Mouse (Mus musculus): Measurements from ENCODE around the gene Cdk10. TPM values are rescaled to one million over a fixed set of nuclear protein-coding genes. Genes with fewer than 3 reads are reported as not detected.
"Not testable (repeated sequence)": the region's sequence is repeated elsewhere in the genome, so short reads cannot be mapped to it uniquely, and the experiment has no call there.

The Cdk10 gene
- 20.3 and 23.6 TPM in 2 replicates for polyA plus RNA-seq (2016; fragmentation: Nextera tagmentation; extraction: Ambion mirVana)

DNA sequence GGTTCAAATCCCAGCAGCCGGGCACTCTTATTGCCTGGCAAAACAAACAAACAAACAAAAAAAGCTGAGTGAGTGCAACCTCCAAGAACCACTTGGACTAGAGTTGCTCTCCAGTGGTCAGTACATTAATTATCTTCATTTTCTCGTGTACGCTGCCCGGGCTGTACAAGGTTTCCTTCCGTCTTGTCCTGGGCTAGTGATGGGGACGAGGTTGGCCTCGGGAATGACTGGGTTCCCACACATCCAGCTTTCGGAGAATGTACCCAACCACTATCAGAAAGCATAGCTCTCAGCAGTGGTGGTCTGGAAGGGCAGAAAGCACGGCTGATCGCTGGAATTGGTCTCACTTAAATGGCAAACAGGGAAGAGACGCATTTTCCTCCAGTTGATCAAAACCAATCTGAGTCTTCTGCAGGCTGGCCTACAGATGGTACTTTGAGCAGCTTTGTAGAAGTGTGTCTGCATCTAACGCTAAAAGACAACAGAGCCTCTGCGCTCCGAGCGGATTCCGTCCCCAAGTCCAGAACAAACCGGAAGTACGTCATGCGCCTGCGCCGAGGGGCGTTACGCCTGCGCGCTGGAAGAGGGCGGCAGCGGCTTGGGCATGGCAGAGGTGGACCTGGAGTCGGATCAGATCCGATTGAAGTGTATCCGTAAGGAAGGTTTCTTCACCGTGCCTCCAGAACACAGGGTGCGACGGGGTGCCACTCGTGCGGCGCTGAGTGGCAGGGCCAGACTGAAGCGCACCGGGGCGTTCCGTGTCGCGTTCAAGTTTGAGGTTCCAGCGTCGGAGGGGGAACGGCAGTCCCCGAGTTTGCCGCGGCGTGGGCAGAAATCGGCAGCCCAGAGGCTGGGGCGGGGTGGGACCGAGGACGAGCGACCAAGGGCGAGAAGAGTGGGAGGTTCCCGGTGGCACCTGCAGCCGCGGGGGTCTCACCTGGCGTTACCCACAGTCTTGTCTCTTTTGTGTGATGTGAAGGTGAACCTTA lies at the start of gene Cdk10:
Gene Cdk10 (plus strand): TSS at position 565 of the 989 bp plus-strand sequence.
- H3K4me1 ChIP-seq (replicated peaks), result peaks cover 11% of the 10 kb centered on the region
- 0 out of 2 replicates have a peak, but pooled peaks cover 3% of the 10 kb centered on the region for H3K27me3 ChIP-seq (replicated peaks)
- H3K36me3 ChIP-seq, result peaks cover 31% of the 10 kb centered on the region
- H3K9me3 ChIP-seq (replicated peaks), result no peaks in the 10 kb centered on the region
- peak within 1 kb of the TSS; percentile 83 for H3K27ac ChIP-seq (ENCODE audit: poor library complexity, severe bottlenecking)
- peak within 1 kb of the TSS; percentile 80 for H3K4me3 ChIP-seq
- H3K9ac ChIP-seq, result peak within 1 kb of the TSS; percentile 97
- peak within 1 kb of the TSS; percentile 93 for H3K4me2 ChIP-seq
- peak; percentile 87 for ATAC-seq (ENCODE audit: insufficient number of reproducible peaks, low FRiP score)
- whole genome bisulfite sequencing, result 3% methylated on average over 59 of the region's 59 CpGs

- no peak overlapping the region for H3K4me3 ChIP-seq
- H3K27me3 ChIP-seq (replicated peaks), result no peaks in the 10 kb centered on the region
- H3K36me3 ChIP-seq, result no peaks in the 10 kb centered on the region
- WGBS, result 66% methylated on average over 3 of the region's 3 CpGs
- no peak overlapping the region for H3K9ac ChIP-seq
- H3K4me1 ChIP-seq (replicated peaks), result peaks cover 13% of the 10 kb centered on the region
- no peak overlapping the region for H3K4me2 ChIP-seq
- peaks cover 25% of the 10 kb centered on the region for H3K9me3 ChIP-seq (replicated peaks)
- no peak overlapping the region for H3K27ac ChIP-seq (ENCODE audit: poor library complexity, severe bottlenecking)
- ATAC-seq (ENCODE audit: insufficient number of reproducible peaks, low FRiP score), result no peak
Measured at GRCm38 (mm10) chr8:123181391-123181790, 43.3 kb upstream of the Cdk10 start.

- H3K4me3 ChIP-seq, result no peak within 1 kb of the TSS
- no peaks in the 10 kb centered on the region for H3K27me3 ChIP-seq (replicated peaks)
- H3K4me1 ChIP-seq (replicated peaks), result peaks cover 17% of the 10 kb centered on the region
- H3K9me3 ChIP-seq (replicated peaks), result no peaks in the 10 kb centered on the region
- H3K36me3 ChIP-seq, result no peaks in the 10 kb centered on the region
- H3K27ac ChIP-seq (ENCODE audit: poor library complexity, severe bottlenecking), result 0 out of 2 replicates have a peak within 1 kb of the TSS, but pooled peaks have one; percentile 22
- no peak within 1 kb of the TSS for H3K4me2 ChIP-seq
- ATAC-seq (ENCODE audit: insufficient number of reproducible peaks, low FRiP score), result no peak
- whole genome bisulfite sequencing, result 31% methylated on average over 19 of the region's 19 CpGs
- no peak within 1 kb of the TSS for H3K9ac ChIP-seq
Measured at GRCm38 (mm10) chr8:123185566-123186409, 38.9 kb upstream of the Cdk10 start, which contains the start of gene Dpep1. TSS of gene Dpep1 (plus strand) at chr8:123186242.

GRCm38 (mm10) chr8:123188006-123188405 lies 36.6 kb upstream of the Cdk10 start:
- H3K4me2 ChIP-seq, result no peak overlapping the region
- ATAC-seq (ENCODE audit: insufficient number of reproducible peaks, low FRiP score), result no peak

GRCm38 (mm10) chr8:123188841-123189240 lies 35.8 kb upstream of the Cdk10 start:
- Histone ChIP-seq H3K4me2 (no peak overlapping the region), H3K27me3 (replicated peaks) (no peaks in the 10 kb centered on the region), H3K9ac (no peak overlapping the region), H3K4me3 (no peak overlapping the region), H3K36me3 (no peaks in the 10 kb centered on the region), H3K4me1 (replicated peaks) (peaks cover 17% of the 10 kb centered on the region), H3K27ac (ENCODE audit: poor library complexity, severe bottlenecking) (no peak overlapping the region), H3K9me3 (replicated peaks) (no peaks in the 10 kb centered on the region)
- ATAC-seq (ENCODE audit: insufficient number of reproducible peaks, low FRiP score), result no peak
- WGBS, result 72% methylated on average over 7 of the region's 7 CpGs

More at GRCm38 (mm10) chr8:123188006-123188405, 36.6 kb upstream of the Cdk10 start:
- Histone ChIP-seq H3K27me3 (replicated peaks) (no peaks in the 10 kb centered on the region), H3K9ac (no peak overlapping the region), H3K4me3 (no peak overlapping the region), H3K9me3 (replicated peaks) (no peaks in the 10 kb centered on the region), H3K4me1 (replicated peaks) (peaks cover 17% of the 10 kb centered on the region), H3K27ac (ENCODE audit: poor library complexity, severe bottlenecking) (no peak overlapping the region), H3K36me3 (no peaks in the 10 kb centered on the region)
- 76% methylated on average over 2 of the region's 2 CpGs for WGBS

GRCm38 (mm10) chr8:123190678-123191077 lies 34.0 kb upstream of the Cdk10 start:
- Histone ChIP-seq H3K9ac (0 out of 2 replicates have a peak overlapping the region, but pooled peaks have one; percentile 5), H3K36me3 (no peaks in the 10 kb centered on the region)
- ATAC-seq (ENCODE audit: insufficient number of reproducible peaks, low FRiP score), result no peak

DNA sequence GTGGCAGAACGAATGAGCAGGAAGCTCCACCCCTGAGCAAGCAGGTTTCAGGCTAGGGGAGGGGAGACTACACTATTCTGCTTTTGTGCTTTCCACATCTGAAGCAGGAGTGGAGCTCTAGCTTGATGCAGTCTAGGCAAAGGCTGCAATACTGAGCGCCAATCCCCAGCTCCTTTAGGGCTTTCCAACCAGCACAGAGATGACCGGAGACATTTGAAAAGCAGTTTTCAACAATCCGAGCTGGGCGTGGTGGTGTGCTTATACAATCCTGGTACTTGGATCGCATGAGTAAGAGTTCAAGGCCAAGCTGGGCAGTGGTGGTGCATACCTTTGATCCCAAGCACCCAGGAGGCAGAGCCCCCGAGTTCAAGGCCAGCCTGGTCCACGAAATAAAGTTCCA lies 32.7 kb upstream of the Cdk10 start:
- Histone ChIP-seq H3K4me3 (no peak overlapping the region), H3K9ac (no peak overlapping the region), H3K9me3 (replicated peaks) (no peaks in the 10 kb centered on the region), H3K36me3 (no peaks in the 10 kb centered on the region), H3K27ac (ENCODE audit: poor library complexity, severe bottlenecking) (no peak overlapping the region), H3K27me3 (replicated peaks) (no peaks in the 10 kb centered on the region), H3K4me2 (no peak overlapping the region), H3K4me1 (replicated peaks) (no peaks in the 10 kb centered on the region; the same call in 1 of the 2 replicates)
- ATAC-seq (ENCODE audit: insufficient number of reproducible peaks, low FRiP score), result no peak
- 61% methylated on average over 8 of the region's 8 CpGs for WGBS

More at GRCm38 (mm10) chr8:123190678-123191077, 34.0 kb upstream of the Cdk10 start:
- peaks cover 10% of the 10 kb centered on the region for H3K4me1 ChIP-seq (replicated peaks)
- peak overlapping the region; percentile 33 for H3K4me2 ChIP-seq
- H3K27ac ChIP-seq (ENCODE audit: poor library complexity, severe bottlenecking), result no peak overlapping the region
- no peaks in the 10 kb centered on the region for H3K27me3 ChIP-seq (replicated peaks)
- H3K4me3 ChIP-seq, result no peak overlapping the region
- 1% methylated on average over 9 of the region's 9 CpGs for WGBS
- H3K9me3 ChIP-seq (replicated peaks), result no peaks in the 10 kb centered on the region

- H3K36me3 ChIP-seq, result no peaks in the 10 kb centered on the region
- no peaks in the 10 kb centered on the region for H3K9me3 ChIP-seq (replicated peaks)
- H3K4me3 ChIP-seq, result no peak overlapping the region
- H3K9ac ChIP-seq, result no peak overlapping the region
- ATAC-seq (ENCODE audit: insufficient number of reproducible peaks, low FRiP score), result no peak
- H3K4me2 ChIP-seq, result no peak overlapping the region
- H3K4me1 ChIP-seq (replicated peaks), result no peaks in the 10 kb centered on the region; the same call in 1 of the 2 replicates
- no peaks in the 10 kb centered on the region for H3K27me3 ChIP-seq (replicated peaks)
- no peak overlapping the region for H3K27ac ChIP-seq (ENCODE audit: poor library complexity, severe bottlenecking)
- WGBS, result 87% methylated on average over 9 of the region's 9 CpGs
Measured at GRCm38 (mm10) chr8:123193771-123194170, 30.9 kb upstream of the Cdk10 start.

DNA sequence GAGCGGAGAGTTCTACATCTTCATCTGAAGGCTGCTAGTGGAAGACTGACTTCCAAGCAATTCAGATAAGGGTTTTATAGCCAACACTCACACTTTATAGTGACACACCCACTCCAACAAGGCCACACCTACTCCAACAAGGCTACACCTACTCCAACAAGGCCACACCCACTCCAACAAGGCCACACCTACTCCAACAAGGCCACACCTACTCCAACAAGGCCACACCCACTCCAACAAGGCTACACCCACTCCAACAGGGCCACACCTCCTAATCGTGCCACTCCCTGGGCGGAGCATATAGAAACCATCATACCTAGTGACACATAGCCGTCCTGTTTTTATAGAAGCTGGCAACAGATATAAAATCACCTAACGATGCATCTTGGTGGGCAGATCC lies 27.6 kb upstream of the Cdk10 start:
- not testable (repeated sequence) for H3K4me3 ChIP-seq; H3K9me3 ChIP-seq (replicated peaks); ATAC-seq (ENCODE audit: insufficient number of reproducible peaks, low FRiP score); H3K27me3 ChIP-seq (replicated peaks); H3K4me2 ChIP-seq; H3K9ac ChIP-seq; H3K36me3 ChIP-seq; H3K4me1 ChIP-seq (replicated peaks); H3K27ac ChIP-seq (ENCODE audit: poor library complexity, severe bottlenecking)
- 77% methylated on average over 5 of the region's 5 CpGs for WGBS

GRCm38 (mm10) chr8:123199864-123200263 lies 24.8 kb upstream of the Cdk10 start:
- H3K4me2 ChIP-seq, result no peak overlapping the region
- no peaks in the 10 kb centered on the region for H3K4me1 ChIP-seq (replicated peaks)
- H3K27ac ChIP-seq (ENCODE audit: poor library complexity, severe bottlenecking), result no peak overlapping the region
- H3K9ac ChIP-seq, result no peak overlapping the region
- H3K36me3 ChIP-seq, result peaks cover 7% of the 10 kb centered on the region
- WGBS, result 51% methylated on average over 14 of the region's 14 CpGs
- H3K4me3 ChIP-seq, result no peak overlapping the region
- no peak for ATAC-seq (ENCODE audit: insufficient number of reproducible peaks, low FRiP score)
- H3K9me3 ChIP-seq (replicated peaks), result no peaks in the 10 kb centered on the region
- H3K27me3 ChIP-seq (replicated peaks), result no peaks in the 10 kb centered on the region

Data from heart, embryonic 12.5 days (tissue).